Mouse (Mus musculus) kidney, postnatal 36 days (tissue): ENCODE measurements around the gene Tpo.

Experiments used
- DNase-seq, 2 experiments: peaks; one replicate each; pipeline ENCODE4 v3.0.0; 2021 to 2022; ENCODE audit warnings: mixed read lengths in 2 of 2

The Tpo gene

DNA sequence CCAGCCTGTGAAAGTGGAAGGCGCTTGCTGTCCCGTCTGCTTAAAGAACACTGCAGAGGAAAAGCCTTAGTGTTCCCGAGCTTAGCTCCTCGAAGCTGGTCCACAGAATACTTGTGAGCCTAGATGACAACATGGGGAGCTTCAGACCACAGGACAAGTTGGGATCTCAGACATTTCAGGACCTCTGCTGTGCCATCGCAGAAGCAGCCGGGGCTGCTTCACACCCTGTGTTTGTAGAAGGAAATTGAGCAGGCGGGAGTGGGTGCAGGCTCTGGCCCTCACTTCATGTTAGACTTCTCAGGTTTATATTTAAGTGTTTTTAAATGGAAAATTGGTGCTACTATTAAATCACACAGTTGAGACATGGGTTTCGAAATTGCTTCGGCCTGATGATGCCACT lies 116.9 kb downstream of the Tpo start:
- DNase-seq = no peak

DNA sequence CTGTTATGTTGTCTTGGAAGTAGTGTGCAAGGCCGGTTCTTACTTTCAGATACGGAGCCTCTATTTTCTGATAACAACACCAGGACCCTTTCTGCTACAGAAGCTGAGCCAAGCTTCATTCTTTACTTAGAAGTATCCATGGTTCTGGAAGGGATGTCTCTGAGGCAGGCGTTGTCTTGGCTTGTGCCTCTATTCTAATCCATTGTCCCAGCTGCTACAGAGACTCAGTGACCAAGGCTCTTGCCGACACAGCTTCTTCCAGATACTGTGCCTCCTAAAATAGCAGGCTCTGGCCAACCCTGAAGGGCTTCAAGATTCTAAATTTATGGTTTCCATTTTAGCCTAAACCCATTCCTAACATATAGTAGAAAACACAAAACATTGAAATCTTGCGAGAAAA lies 123.7 kb downstream of the Tpo start:
- DNase-seq = no peak

- peak in 1 of 2 experiments; percentile 60 for DNase-seq
These were observed 125.8 kb downstream of the Tpo start for GRCm38 (mm10) chr12:30006586-30006985.
